13 mouse cellular contexts compared by ENCODE assay signal in genomic region chr4:104760878-104761624, GRCm38 (mm10). TPM values are rescaled to one million over a fixed set of nuclear protein-coding genes. Genes with fewer than 3 reads are reported as not detected.
DNase-seq lines count a peak whose midpoint lies in the region; ATAC-seq and TF ChIP-seq lines count a peak whose summit lies in the region.
"Had no signal": no experiment of that assay in that cellular context is flagged by ENCODE, and none has a peak within 500 bp of the region (broad histone marks: within the 10 kb centered on the region; RNA-seq: fewer than 3 reads in every experiment).

No protein-coding gene starts in this region.

- peak; percentile 55 for DNase-seq in brain, adult 2 months (ENCODE audit: low read depth, low spot score)
- peak; percentile 15 for DNase-seq in embryonic facial prominence, embryonic 10.5 days (ENCODE audit: low spot score)
- DNase-seq in urinary bladder, adult 2 months (ENCODE audit: low spot score): no peak
- no peak for DNase-seq in lung, adult 2 months
- no peak for DNase-seq in lung, postnatal 10 days
- DNase-seq in heart, adult 8-10 months (ENCODE audit: low spot score): no peak
- DNase-seq: gastrocnemius, postnatal 25 days; layer of hippocampus, postnatal 36 days had no signal

- H3K36me3 ChIP-seq in embryonic facial prominence, embryonic 10.5 days (replicated peaks): no peaks in the 10 kb centered on the region
- H3K36me3 ChIP-seq in hindbrain, embryonic 12.5 days: no peaks in the 10 kb centered on the region
- H3K36me3 ChIP-seq in midbrain, embryonic 15.5 days (replicated peaks): no peaks in the 10 kb centered on the region
- H3K36me3 ChIP-seq: embryonic facial prominence, embryonic 15.5 days; lung, embryonic 15.5 days had no signal

- ATAC-seq in hindbrain, embryonic 12.5 days (ENCODE audit: low FRiP score): peak; percentile 94
- peak; percentile 92 for ATAC-seq in midbrain, embryonic 15.5 days (replicated peaks)
- ATAC-seq: activated CD4-positive, CD25-positive, alpha-beta regulatory T cell, adult 4 months had no signal

- 54% methylated on average over 13 of the region's 13 CpGs for WGBS in embryonic facial prominence, embryonic 10.5 days
- WGBS in hindbrain, embryonic 12.5 days: 51% methylated on average over 13 of the region's 13 CpGs
- WGBS in midbrain, embryonic 15.5 days: 19% methylated on average over 13 of the region's 13 CpGs
- 68% methylated on average over 13 of the region's 13 CpGs for WGBS in lung, adult 2 months

- no peak overlapping the region for H3K4me3 ChIP-seq in embryonic facial prominence, embryonic 10.5 days
- no peak overlapping the region for H3K4me3 ChIP-seq in hindbrain, embryonic 12.5 days
- H3K4me3 ChIP-seq in midbrain, embryonic 15.5 days: 0 out of 2 replicates have a peak overlapping the region, but pooled peaks have one; percentile 1
- no peak overlapping the region for H3K4me3 ChIP-seq in lung, adult 2 months (replicated peaks; ENCODE audit: extremely low read depth, low read depth, low read length)
- H3K4me3 ChIP-seq: embryonic facial prominence, embryonic 15.5 days; lung, embryonic 15.5 days had no signal

- peaks cover 8% of the 10 kb centered on the region; the same call in 1 of the 2 replicates for H3K4me1 ChIP-seq in embryonic facial prominence, embryonic 10.5 days
- peaks cover 9% of the 10 kb centered on the region for H3K4me1 ChIP-seq in hindbrain, embryonic 12.5 days
- peaks cover 11% of the 10 kb centered on the region for H3K4me1 ChIP-seq in midbrain, embryonic 15.5 days
- no peaks in the 10 kb centered on the region for H3K4me1 ChIP-seq in lung, adult 2 months (ENCODE audit: control insufficient read depth, insufficient read depth, low read length)
- H3K4me1 ChIP-seq: lung, embryonic 15.5 days had no signal

- 0 out of 2 replicates have a peak overlapping the region, but pooled peaks have one; percentile 4 for H3K4me2 ChIP-seq in hindbrain, embryonic 12.5 days (replicated peaks)
- peak overlapping the region; percentile 20 for H3K4me2 ChIP-seq in midbrain, embryonic 15.5 days
- H3K4me2 ChIP-seq: embryonic facial prominence, embryonic 15.5 days; lung, embryonic 15.5 days had no signal

- TF ChIP-seq CTCF in lung, adult 2 months (IDR thresholded peaks at IDR 0.05; ENCODE audit: insufficient read depth, low read length): no peak

- no peak for TF ChIP-seq POLR2A in lung, adult 2 months (IDR thresholded peaks at IDR 0.05; ENCODE audit: borderline replicate concordance, extremely low read depth, low read depth, low read length)

- H3K27me3 ChIP-seq in embryonic facial prominence, embryonic 10.5 days (replicated peaks; ENCODE audit: low read depth, poor library complexity, severe bottlenecking): peaks cover 7% of the 10 kb centered on the region; the same call in 1 of the 2 replicates
- no peaks in the 10 kb centered on the region for H3K27me3 ChIP-seq in hindbrain, embryonic 12.5 days
- no peaks in the 10 kb centered on the region for H3K27me3 ChIP-seq in midbrain, embryonic 15.5 days (replicated peaks)
- H3K27me3 ChIP-seq: embryonic facial prominence, embryonic 15.5 days; lung, embryonic 15.5 days had no signal

- no peak overlapping the region for H3K9ac ChIP-seq in hindbrain, embryonic 12.5 days
- H3K9ac ChIP-seq in midbrain, embryonic 15.5 days: no peak overlapping the region
- H3K9ac ChIP-seq: embryonic facial prominence, embryonic 15.5 days; lung, embryonic 15.5 days had no signal

- H3K9me3 ChIP-seq in embryonic facial prominence, embryonic 10.5 days: no peaks in the 10 kb centered on the region
- peaks cover 1% of the 10 kb centered on the region for H3K9me3 ChIP-seq in hindbrain, embryonic 12.5 days (replicated peaks)
- no peaks in the 10 kb centered on the region for H3K9me3 ChIP-seq in midbrain, embryonic 15.5 days
- H3K9me3 ChIP-seq: embryonic facial prominence, embryonic 15.5 days; lung, embryonic 15.5 days had no signal

- 0 out of 2 replicates have a peak overlapping the region, but pooled peaks have one; percentile 4 for H3K27ac ChIP-seq in embryonic facial prominence, embryonic 10.5 days (replicated peaks)
- peak overlapping the region; percentile 78 for H3K27ac ChIP-seq in hindbrain, embryonic 12.5 days
- H3K27ac ChIP-seq in midbrain, embryonic 15.5 days: peak overlapping the region; percentile 71
- H3K27ac ChIP-seq: embryonic facial prominence, embryonic 15.5 days; lung, embryonic 15.5 days had no signal

RNA-seq across cellular contexts. Expression of gene C8b, which starts 5.1 kb away (rescaled TPM):
- 0.06 and 0.13 TPM in 2 replicates for polyA plus RNA-seq in embryonic facial prominence, embryonic 10.5 days (2016; fragmentation: Nextera tagmentation; extraction: Ambion mirVana)
- polyA plus RNA-seq in hindbrain, embryonic 12.5 days (2016; fragmentation: Nextera tagmentation; extraction: Ambion mirVana): not detected in 2 replicates
- polyA plus RNA-seq in midbrain, embryonic 15.5 days (2015; fragmentation: Nextera tagmentation; extraction: Ambion mirVana): 0.17 TPM in 1 of 2 replicates, not detected in the other
- polyA plus RNA-seq in urinary bladder, adult 2 months (2012; rRNA removed): 0.04 TPM in 1 of 2 replicates, not detected in the other
- not detected in 2 replicates for polyA plus RNA-seq in lung, adult 2 months (2012; rRNA removed)
- total RNA-seq in heart, adult 8-10 months (2022): not detected
- total RNA-seq: gastrocnemius, postnatal 25 days; layer of hippocampus, postnatal 36 days had no signal
- polyA plus RNA-seq: activated CD4-positive, CD25-positive, alpha-beta regulatory T cell, adult 4 months had no signal

Comparison
In these comparisons a context has a peak if more than half of its experiments do, and no peak if none do; other contexts are left out.
1. DNase-seq: peak in brain, adult 2 months (single experiment) and embryonic facial prominence, embryonic 10.5 days (single experiment); none in urinary bladder, adult 2 months (single experiment), lung, adult 2 months (single experiment), lung, postnatal 10 days (single experiment) and heart, adult 8-10 months (single experiment).
2. H3K27ac ChIP-seq: peak in every context shown above with its lines; median percentile 78 in hindbrain, embryonic 12.5 days; 71 in midbrain, embryonic 15.5 days; 4 in embryonic facial prominence, embryonic 10.5 days.